Mouse (Mus musculus): ENCODE results near the gene Shld1. TPM values are rescaled to one million over a fixed set of nuclear protein-coding genes. Genes with fewer than 3 reads are reported as not detected.
A peak's percentile ranks its signal among the peaks of the same experiment; 100 is the strongest.

Gene Shld1
- polyA plus RNA-seq, 1 experiment from 2014 or later: 16.6 TPM

DNA sequence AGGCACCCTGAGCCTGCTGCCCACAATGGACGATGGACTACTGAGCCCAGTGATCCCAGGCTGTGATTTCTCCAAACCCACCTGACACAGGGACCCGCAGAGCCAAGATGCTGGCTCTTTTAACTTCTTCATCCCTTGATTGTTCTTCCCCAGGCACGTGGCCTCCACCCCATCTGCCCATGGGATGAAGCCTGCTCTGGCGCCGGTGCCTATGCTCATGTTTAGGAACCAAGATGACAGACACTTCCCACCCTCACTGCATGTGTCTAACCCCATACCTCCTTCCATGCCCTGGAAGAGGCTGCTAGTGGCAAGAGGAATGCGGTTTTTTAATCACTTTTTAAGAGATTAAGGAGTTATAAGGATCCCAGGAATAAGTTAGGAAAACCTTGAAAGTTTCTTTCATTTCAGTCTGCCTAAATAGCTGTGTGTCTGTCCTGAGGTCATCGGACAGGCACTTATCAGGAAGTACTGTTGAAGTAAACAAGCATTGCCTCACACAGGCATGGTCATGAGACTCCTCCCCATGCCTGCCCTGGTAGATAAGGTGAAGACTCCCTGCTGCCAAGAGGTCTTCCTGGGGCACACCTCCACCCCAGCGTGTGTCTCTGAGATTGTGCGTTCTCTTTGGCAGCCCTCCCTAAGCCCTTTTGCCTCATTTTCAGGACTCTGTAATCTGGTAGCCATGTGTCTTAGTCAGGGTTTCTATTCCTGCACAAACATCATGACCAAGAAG, 8.8 kb downstream of the Shld1 start:
- H3K36me3 ChIP-seq (replicated peaks): peaks cover 13% of the 10 kb centered on the region
- H3K27ac ChIP-seq (replicated peaks): no peak overlapping the region
- H3K4me3 ChIP-seq: no peak overlapping the region
- no peaks in the 10 kb centered on the region for H3K9me3 ChIP-seq
- no peaks in the 10 kb centered on the region for H3K27me3 ChIP-seq (replicated peaks; ENCODE audit: low read depth, poor library complexity, severe bottlenecking)
- DNase-seq (ENCODE audit: low spot score): no peak
- H3K4me1 ChIP-seq: peaks cover 6% of the 10 kb centered on the region
- WGBS: 87% methylated on average over 9 of the region's 9 CpGs

DNA sequence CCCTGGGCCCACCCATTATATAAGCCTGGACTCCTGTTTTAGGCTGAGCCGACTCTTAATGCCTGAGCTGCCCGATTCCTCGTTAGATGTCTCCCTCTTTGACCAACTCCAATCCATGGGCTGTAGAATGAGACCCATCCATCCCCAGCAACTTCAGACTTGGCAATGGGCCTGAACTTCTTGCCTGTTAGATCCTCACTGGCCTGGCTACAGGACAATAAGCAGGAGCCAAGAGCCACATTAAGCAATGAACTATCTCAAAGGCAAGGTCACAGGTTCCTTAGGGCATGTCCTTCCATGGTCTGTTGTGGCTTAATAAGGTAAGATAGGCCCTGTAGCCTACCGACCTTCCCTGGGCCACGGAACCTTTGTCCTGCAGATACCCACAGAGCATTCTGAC, 9.8 kb downstream of the Shld1 start:
- H3K36me3 ChIP-seq (replicated peaks): peaks cover 13% of the 10 kb centered on the region
- no peak for DNase-seq (ENCODE audit: low spot score)
- H3K9me3 ChIP-seq: no peaks in the 10 kb centered on the region
- no peak overlapping the region for H3K4me3 ChIP-seq
- peaks cover 6% of the 10 kb centered on the region for H3K4me1 ChIP-seq
- no peak overlapping the region for H3K27ac ChIP-seq (replicated peaks)
- no peaks in the 10 kb centered on the region for H3K27me3 ChIP-seq (replicated peaks; ENCODE audit: low read depth, poor library complexity, severe bottlenecking)
- 86% methylated on average over 5 of the region's 5 CpGs for WGBS

DNA sequence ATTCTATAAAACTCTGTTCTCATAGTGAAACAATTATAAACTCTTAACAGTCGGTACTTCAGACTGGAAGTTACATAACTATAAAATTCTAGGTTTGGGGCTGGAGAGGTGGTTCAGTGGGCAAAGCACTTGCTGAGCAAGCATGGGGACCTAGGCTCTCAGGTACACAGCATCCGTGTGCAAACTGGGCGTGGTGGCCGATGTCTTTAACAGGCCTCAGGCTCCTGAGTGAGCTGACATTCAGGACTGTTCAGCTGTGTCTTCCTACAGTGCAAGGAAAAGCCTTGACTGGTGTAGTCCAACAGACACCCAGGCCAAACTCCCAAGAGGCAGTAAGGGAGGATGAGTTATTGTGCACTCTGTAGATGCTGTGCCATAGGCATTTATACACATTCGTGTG, 10.5 kb downstream of the Shld1 start:
- Histone ChIP-seq H3K9me3 (no peaks in the 10 kb centered on the region), H3K27me3 (replicated peaks; ENCODE audit: low read depth, poor library complexity, severe bottlenecking) (no peaks in the 10 kb centered on the region), H3K4me1 (peaks cover 6% of the 10 kb centered on the region), H3K4me3 (no peak overlapping the region), H3K36me3 (replicated peaks) (peaks cover 13% of the 10 kb centered on the region), H3K27ac (replicated peaks) (peak overlapping the region; percentile 57; the same call in 1 of the 2 replicates)
- no peak for DNase-seq (ENCODE audit: low spot score)
- WGBS: 88% methylated on average over 5 of the region's 5 CpGs

DNA sequence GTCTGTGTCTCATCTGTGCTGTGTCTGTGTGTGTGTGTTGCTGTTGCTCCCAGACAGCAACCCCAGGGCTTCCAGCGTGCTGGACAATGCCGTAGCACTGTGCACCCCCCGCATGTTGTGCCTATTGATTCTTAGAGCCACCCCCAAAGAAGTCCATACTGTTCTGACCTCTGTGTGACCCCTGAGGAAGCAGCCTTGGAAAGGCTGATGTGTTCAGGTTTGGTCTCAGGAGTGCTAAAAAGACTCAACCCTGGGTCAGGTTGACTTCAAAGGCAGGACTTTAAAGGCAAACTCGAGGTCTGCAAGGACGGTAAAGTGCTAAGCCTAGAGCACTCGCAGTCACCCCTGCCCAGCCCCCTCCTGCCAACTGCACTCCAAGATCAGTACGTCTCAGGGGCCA, 11.0 kb downstream of the Shld1 start:
- Histone ChIP-seq H3K9me3 (no peaks in the 10 kb centered on the region), H3K4me3 (no peak overlapping the region), H3K27ac (replicated peaks) (peak overlapping the region; percentile 57; the same call in 1 of the 2 replicates), H3K4me1 (peaks cover 6% of the 10 kb centered on the region), H3K36me3 (replicated peaks) (peaks cover 13% of the 10 kb centered on the region), H3K27me3 (replicated peaks; ENCODE audit: low read depth, poor library complexity, severe bottlenecking) (no peaks in the 10 kb centered on the region)
- WGBS: 70% methylated on average over 7 of the region's 7 CpGs
- no peak for DNase-seq (ENCODE audit: low spot score)

DNA sequence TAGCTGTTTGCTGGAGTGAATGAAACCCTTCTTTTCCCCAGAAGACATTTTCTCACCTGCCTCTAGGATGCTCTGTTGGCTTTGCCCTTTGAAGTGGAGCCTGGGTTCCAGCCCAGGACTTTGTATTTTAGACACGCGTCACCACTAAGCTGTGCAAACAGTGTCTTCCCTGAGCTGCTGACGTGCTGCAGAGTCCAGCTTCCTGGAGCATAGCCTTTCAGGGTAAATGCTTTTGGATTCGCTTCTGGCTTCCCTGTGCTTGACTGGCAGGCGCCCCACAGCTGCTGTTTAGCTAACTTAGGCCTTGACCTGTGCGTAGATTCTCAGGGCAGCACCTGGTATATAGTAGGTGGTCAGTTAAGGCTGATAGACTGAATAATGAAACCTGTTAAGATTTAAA, 11.7 kb downstream of the Shld1 start:
- no peak overlapping the region for H3K27ac ChIP-seq (replicated peaks)
- 83% methylated on average over 6 of the region's 6 CpGs for WGBS
- peaks cover 13% of the 10 kb centered on the region for H3K36me3 ChIP-seq (replicated peaks)
- no peak overlapping the region for H3K4me3 ChIP-seq
- no peak for DNase-seq (ENCODE audit: low spot score)
- no peaks in the 10 kb centered on the region for H3K27me3 ChIP-seq (replicated peaks; ENCODE audit: low read depth, poor library complexity, severe bottlenecking)
- peaks cover 6% of the 10 kb centered on the region for H3K4me1 ChIP-seq
- H3K9me3 ChIP-seq: no peaks in the 10 kb centered on the region

DNA sequence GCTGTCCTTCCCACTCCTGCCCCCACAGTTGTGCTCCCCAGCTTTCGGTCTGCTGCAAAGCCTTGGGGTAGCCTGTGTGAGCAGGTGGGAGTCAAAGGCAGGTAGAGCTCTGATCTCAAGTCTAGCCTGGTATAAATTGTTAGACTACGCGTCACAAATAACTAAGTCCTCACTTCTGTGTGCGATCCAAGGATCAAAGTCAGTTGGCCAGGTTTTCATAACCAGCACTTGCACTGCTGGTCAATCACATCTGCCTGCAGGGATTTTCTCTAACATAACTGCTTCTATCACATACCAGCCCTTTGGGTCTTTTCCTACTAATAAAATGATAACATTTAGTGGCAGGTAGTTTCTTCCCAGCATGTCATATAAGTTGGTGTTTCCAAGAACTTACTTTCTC, 14.2 kb downstream of the Shld1 start:
- WGBS: 98% methylated on average over 4 of the region's 4 CpGs

DNA sequence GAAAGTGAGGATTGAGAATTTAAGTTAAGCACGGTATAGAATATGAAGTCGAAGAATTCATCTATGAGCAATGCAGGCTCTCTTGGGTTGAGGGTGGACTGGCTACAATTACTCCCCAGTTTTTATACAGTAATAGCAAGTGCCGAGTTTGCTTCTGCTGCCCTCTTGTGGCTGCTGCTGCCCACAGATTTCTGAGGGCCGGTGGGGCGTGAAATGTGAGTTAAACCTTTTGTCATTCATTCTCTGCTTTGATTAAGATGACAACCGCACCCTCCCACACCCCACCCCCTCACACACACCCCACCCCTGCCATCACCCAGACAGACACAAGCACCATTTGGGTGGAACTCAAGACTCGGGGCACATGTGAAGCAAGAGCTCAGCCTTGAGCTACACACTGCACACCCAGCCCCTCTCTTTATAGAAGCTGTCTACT, 14.7 kb downstream of the Shld1 start:
- Histone ChIP-seq H3K9me3 (no peaks in the 10 kb centered on the region), H3K4me3 (no peak overlapping the region), H3K4me1 (peaks cover 6% of the 10 kb centered on the region), H3K27me3 (replicated peaks; ENCODE audit: low read depth, poor library complexity, severe bottlenecking) (no peaks in the 10 kb centered on the region), H3K36me3 (replicated peaks) (no peaks in the 10 kb centered on the region), H3K27ac (replicated peaks) (no peak overlapping the region)
- WGBS: 24% methylated on average over 7 of the region's 7 CpGs
- peak; percentile 67 for DNase-seq (ENCODE audit: low spot score)

More for the DNA sequence above, 14.2 kb downstream of the Shld1 start:
- H3K9me3 ChIP-seq: no peaks in the 10 kb centered on the region
- no peaks in the 10 kb centered on the region for H3K36me3 ChIP-seq (replicated peaks)
- peaks cover 6% of the 10 kb centered on the region for H3K4me1 ChIP-seq
- no peak for DNase-seq (ENCODE audit: low spot score)
- H3K27ac ChIP-seq (replicated peaks): no peak overlapping the region
- H3K27me3 ChIP-seq (replicated peaks; ENCODE audit: low read depth, poor library complexity, severe bottlenecking): no peaks in the 10 kb centered on the region
- H3K4me3 ChIP-seq: no peak overlapping the region

DNA sequence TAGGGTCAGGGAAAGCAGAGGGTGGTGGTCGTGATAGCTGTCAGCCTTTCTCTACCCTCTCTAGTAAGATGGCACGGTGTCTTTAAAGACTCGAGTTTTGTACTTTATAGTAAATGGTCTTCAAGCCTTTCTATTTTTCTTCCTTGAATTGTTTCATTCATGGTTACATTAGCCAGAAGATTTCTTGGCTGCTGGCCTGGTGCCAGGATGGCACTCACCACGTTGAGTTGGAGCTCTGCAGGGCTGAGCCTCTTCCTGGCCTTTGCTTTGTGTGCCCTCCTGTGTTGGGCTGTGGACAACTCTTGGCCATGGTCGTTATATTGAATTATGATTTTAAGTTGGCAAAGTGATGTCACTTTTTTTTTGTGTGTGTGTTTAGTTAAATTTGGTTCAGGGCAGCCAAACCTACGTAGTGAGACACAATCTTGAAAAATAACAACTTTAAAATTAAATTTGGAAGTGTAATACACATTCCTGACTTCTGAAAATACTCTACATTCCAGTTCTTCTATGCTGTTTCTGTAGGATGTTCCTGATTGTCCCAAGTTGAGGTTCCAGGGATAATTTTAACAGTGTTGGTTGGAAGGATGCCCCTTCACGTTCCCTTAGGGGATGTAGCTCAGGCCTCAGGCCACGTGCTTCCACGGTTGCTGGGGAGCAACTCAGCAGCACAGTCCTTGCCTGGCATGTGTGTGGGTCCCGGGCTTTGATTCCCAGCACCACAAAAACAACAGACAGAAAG, 18.7 kb downstream of the Shld1 start:
- Histone ChIP-seq H3K4me3 (no peak overlapping the region), H3K9me3 (no peaks in the 10 kb centered on the region), H3K4me1 (peaks cover 15% of the 10 kb centered on the region), H3K36me3 (replicated peaks) (no peaks in the 10 kb centered on the region), H3K27me3 (replicated peaks; ENCODE audit: low read depth, poor library complexity, severe bottlenecking) (no peaks in the 10 kb centered on the region), H3K27ac (replicated peaks) (no peak overlapping the region)
- no peak for DNase-seq (ENCODE audit: low spot score)
- WGBS: 86% methylated on average over 10 of the region's 10 CpGs

DNA sequence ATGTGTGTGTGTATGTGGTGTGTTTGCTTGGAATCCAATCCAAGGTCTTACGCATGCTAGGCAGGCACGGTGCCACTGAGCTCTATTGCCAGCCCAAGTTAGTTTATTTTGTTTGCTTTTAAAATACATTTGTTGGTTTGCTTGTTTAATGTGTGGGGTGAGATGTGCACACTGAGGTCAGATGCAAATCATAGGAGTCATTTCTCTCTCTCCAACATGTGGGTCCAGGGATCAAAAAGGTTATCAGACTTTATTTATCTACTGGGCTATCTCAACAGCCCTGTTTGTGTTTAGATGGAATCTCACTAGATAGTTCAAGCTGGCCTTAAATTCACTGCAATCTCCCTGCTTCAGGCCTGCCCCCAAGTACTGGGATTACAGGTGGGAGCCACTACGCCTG, 19.6 kb downstream of the Shld1 start:
- no peaks in the 10 kb centered on the region for H3K36me3 ChIP-seq (replicated peaks)
- no peak for DNase-seq (ENCODE audit: low spot score)
- no peak overlapping the region for H3K27ac ChIP-seq (replicated peaks)
- no peak overlapping the region for H3K4me3 ChIP-seq
- H3K4me1 ChIP-seq: peaks cover 15% of the 10 kb centered on the region
- 87% methylated on average over 3 of the region's 3 CpGs for WGBS
- H3K27me3 ChIP-seq (replicated peaks; ENCODE audit: low read depth, poor library complexity, severe bottlenecking): no peaks in the 10 kb centered on the region
- no peaks in the 10 kb centered on the region for H3K9me3 ChIP-seq

DNA sequence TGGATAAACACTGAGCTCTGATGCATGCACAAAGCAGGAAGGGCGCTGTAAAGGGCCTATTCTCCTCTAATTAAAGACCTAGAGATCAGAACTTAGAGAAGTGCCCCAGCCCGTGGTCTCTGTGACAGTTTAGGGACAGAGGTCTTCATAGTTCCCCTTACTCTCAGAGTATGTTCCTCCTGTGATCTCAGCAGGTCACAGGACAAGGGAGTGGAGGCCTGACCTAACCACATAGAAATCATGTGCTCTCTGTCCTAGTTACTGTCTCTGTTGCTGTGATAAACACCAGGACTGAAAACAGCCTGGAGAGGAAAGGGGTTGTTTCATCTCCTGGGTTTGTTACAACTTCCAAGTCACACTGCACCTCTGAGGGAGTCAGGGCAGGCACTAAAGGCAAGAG, 23.8 kb downstream of the Shld1 start:
- H3K27me3 ChIP-seq (replicated peaks; ENCODE audit: low read depth, poor library complexity, severe bottlenecking): no peaks in the 10 kb centered on the region
- no peak overlapping the region for H3K27ac ChIP-seq (replicated peaks)
- no peak for DNase-seq (ENCODE audit: low spot score)
- H3K9me3 ChIP-seq: no peaks in the 10 kb centered on the region
- H3K36me3 ChIP-seq (replicated peaks): no peaks in the 10 kb centered on the region
- H3K4me3 ChIP-seq: no peak overlapping the region
- 65% methylated on average over 2 of the region's 2 CpGs for WGBS
- H3K4me1 ChIP-seq: peaks cover 15% of the 10 kb centered on the region

DNA sequence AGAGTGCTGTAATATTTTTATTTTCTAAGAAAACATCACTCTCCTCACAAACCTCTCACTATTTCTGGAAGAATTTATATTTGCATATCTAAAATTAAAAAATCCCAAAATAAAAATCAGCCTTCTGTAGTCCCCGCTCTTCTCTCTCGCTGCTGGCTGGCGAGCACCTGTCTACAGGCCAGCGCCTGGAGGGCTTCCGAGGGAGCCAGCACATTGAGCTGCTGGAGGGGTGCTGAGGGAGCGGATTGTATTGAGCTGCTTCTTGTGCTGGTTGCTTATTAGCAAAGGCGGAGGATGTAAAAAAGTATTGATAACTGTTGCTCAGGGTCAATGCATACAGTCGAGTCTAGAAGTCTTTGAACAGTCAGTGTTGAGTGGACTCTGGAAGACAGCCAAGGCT, 25.3 kb downstream of the Shld1 start:
- Histone ChIP-seq H3K27ac (replicated peaks) (no peak overlapping the region), H3K9me3 (no peaks in the 10 kb centered on the region), H3K36me3 (replicated peaks) (no peaks in the 10 kb centered on the region), H3K27me3 (replicated peaks; ENCODE audit: low read depth, poor library complexity, severe bottlenecking) (no peaks in the 10 kb centered on the region), H3K4me1 (peaks cover 15% of the 10 kb centered on the region), H3K4me3 (no peak overlapping the region)
- WGBS: 90% methylated on average over 8 of the region's 8 CpGs
- DNase-seq (ENCODE audit: low spot score): no peak

DNA sequence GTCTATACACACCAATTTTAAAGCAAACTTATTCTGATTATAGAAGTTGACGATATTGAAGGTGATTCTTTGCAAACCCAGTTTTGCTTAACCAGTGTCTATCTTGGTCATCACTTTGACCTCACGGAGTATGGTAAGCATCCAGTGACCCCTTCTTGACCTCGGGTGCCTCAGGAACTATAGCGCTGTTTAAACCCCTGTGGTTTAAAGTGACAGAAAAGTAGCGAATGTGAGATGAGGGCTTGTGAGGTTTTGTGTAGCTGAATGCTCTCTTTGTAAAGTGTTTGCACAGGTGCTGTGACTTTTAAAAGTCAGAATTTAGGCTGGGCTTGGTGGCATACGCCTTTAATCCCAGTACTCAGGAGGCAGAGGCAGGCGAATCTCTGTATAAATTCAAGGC, 27.8 kb downstream of the Shld1 start:
- WGBS: 80% methylated on average over 7 of the region's 7 CpGs
- no peak overlapping the region for H3K4me3 ChIP-seq
- H3K27ac ChIP-seq (replicated peaks): no peak overlapping the region
- no peaks in the 10 kb centered on the region for H3K36me3 ChIP-seq (replicated peaks)
- H3K4me1 ChIP-seq: 0 out of 2 replicates have a peak, but pooled peaks cover under 1% of the 10 kb centered on the region
- DNase-seq (ENCODE audit: low spot score): no peak
- H3K27me3 ChIP-seq (replicated peaks; ENCODE audit: low read depth, poor library complexity, severe bottlenecking): no peaks in the 10 kb centered on the region
- no peaks in the 10 kb centered on the region for H3K9me3 ChIP-seq

DNA sequence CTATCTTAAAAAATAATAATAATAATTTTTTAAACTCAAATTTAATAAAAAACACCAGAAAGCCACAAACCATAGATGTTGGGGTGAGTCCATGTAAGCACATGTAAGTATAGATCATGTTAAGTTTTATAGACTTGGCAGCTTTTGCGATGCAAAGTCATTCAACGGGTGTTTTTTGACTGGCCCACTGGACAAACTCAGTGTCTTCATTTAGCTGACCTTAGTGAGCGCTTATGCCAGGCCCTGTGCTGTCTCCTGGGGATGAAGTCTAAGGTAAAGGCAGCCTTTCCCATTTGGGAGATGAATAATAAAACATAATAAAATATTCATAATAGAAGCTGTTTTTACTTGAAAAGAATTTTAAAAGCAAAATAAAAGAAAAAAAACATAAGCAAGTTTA, 28.2 kb downstream of the Shld1 start:
- H3K4me1 ChIP-seq: no peaks in the 10 kb centered on the region
- H3K27ac ChIP-seq (replicated peaks): no peak overlapping the region
- 94% methylated on average over 3 of the region's 3 CpGs for WGBS
- no peaks in the 10 kb centered on the region for H3K9me3 ChIP-seq
- H3K4me3 ChIP-seq: no peak overlapping the region
- no peaks in the 10 kb centered on the region for H3K36me3 ChIP-seq (replicated peaks)
- no peak for DNase-seq (ENCODE audit: low spot score)
- H3K27me3 ChIP-seq (replicated peaks; ENCODE audit: low read depth, poor library complexity, severe bottlenecking): no peaks in the 10 kb centered on the region
